36 mouse cellular contexts compared by ENCODE assay signal in the genomic region with DNA sequence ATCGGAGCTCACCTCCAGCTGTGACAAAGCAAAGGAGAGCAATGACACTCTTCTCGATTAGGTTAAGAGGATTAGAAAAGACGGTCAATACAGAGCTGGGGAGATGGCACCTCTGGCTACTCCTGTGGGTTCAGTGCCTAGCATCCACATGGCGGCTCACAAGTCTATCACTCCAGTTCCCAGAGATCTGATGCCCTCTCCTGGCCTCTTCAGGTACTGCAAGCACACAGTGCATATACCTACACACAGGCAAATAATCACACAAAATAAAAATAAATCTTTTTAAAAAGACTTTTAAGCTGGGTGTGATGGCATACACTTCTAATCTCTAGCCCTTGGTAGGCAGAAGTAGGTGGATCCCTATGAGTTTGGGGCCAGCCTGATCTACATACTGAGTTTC. TPM values are rescaled to one million over a fixed set of nuclear protein-coding genes. Genes with fewer than 3 reads are reported as not detected.
A peak's percentile ranks its signal among the peaks of the same experiment; 100 is the strongest.
DNase-seq lines count a peak whose midpoint lies in the region; ATAC-seq and TF ChIP-seq lines count a peak whose summit lies in the region.
"Had no signal": no experiment of that assay in that cellular context is flagged by ENCODE, and none has a peak within 500 bp of the region (broad histone marks: within the 10 kb centered on the region; RNA-seq: fewer than 3 reads in every experiment).

No protein-coding gene starts in this region.

- no peak for DNase-seq in liver, embryonic 14.5 days (ENCODE audit: low read depth in 3 of 3, low spot score in 3 of 3)
- no peak for DNase-seq in testis, postnatal 10 days (ENCODE audit: low spot score)
- peak; percentile 72 for DNase-seq in R1 (ENCODE audit: low read depth, low spot score)
- no peak for DNase-seq in heart, postnatal 25 days (ENCODE audit: low spot score)
- DNase-seq: adrenal gland, postnatal 10 days; cerebellum, adult 2 months; cerebellum, postnatal 25 days; heart, postnatal 10 days; kidney, adult 18-20 months; kidney, postnatal 14 days; layer of hippocampus, postnatal 36 days; liver, embryonic 13.5 days; lung, postnatal 10 days; retina, postnatal 1 day; right cerebral cortex, postnatal 25 days; spleen, adult 18-20 months; thymus, postnatal 25 days had no signal

- intact Hi-C loops in heart, postnatal 25 days (cut with DNase I): no loop called here

- no peak for ATAC-seq in liver, embryonic 14.5 days (ENCODE audit: insufficient read depth)
- ATAC-seq in liver, embryonic 12.5 days: no peak
- ATAC-seq in forebrain, embryonic 16.5 days: no peak
- ATAC-seq: activated CD4-positive, CD25-positive, alpha-beta regulatory T cell, adult 4 months; inflammation-experienced regulatory T-cells, adult 6 months; midbrain, embryonic 13.5 days; Patski had no signal

- H3K4me2 ChIP-seq in liver, embryonic 14.5 days (ENCODE audit: low read depth): no peak overlapping the region
- no peak overlapping the region for H3K4me2 ChIP-seq in liver, embryonic 12.5 days
- no peak overlapping the region for H3K4me2 ChIP-seq in forebrain, embryonic 16.5 days (ENCODE audit: low read length)
- H3K4me2 ChIP-seq: embryonic facial prominence, embryonic 13.5 days; forebrain, embryonic 12.5 days; heart, embryonic 12.5 days; hindbrain, embryonic 12.5 days; limb, embryonic 12.5 days; liver, embryonic 13.5 days; midbrain, embryonic 13.5 days; neural tube, embryonic 13.5 days had no signal

- no peaks in the 10 kb centered on the region for H3K36me3 ChIP-seq in liver, embryonic 14.5 days (replicated peaks; ENCODE audit: control insufficient read depth, insufficient read depth, low read depth)
- H3K36me3 ChIP-seq in liver, embryonic 12.5 days: no peaks in the 10 kb centered on the region
- no peaks in the 10 kb centered on the region for H3K36me3 ChIP-seq in testis, adult 2 months (ENCODE audit: control insufficient read depth, insufficient read depth, low read length)
- no peaks in the 10 kb centered on the region for H3K36me3 ChIP-seq in forebrain, embryonic 16.5 days (ENCODE audit: control insufficient read depth, insufficient read depth)
- H3K36me3 ChIP-seq: forebrain, embryonic 12.5 days; G1E; heart, embryonic 12.5 days; hindbrain, embryonic 12.5 days; limb, embryonic 12.5 days; liver, embryonic 13.5 days; midbrain, embryonic 13.5 days; neural tube, embryonic 13.5 days had no signal

- no peaks in the 10 kb centered on the region for H3K9me3 ChIP-seq in liver, embryonic 14.5 days (ENCODE audit: control insufficient read depth, low read length)
- H3K9me3 ChIP-seq in liver, embryonic 12.5 days (replicated peaks): 0 out of 2 replicates have a peak, but pooled peaks cover 7% of the 10 kb centered on the region
- peaks cover 3% of the 10 kb centered on the region; the same call in 1 of the 2 replicates for H3K9me3 ChIP-seq in forebrain, embryonic 16.5 days (ENCODE audit: control insufficient read depth, low read length)

- H3K4me1 ChIP-seq in liver, embryonic 14.5 days (replicated peaks; ENCODE audit: control insufficient read depth in 2 of 2, insufficient read depth in 2 of 2, low read length in 1 of 2): no peaks in the 10 kb centered on the region
- no peaks in the 10 kb centered on the region for H3K4me1 ChIP-seq in liver, embryonic 12.5 days
- H3K4me1 ChIP-seq in testis, adult 2 months (ENCODE audit: control insufficient read depth, insufficient read depth, low read length): no peaks in the 10 kb centered on the region
- H3K4me1 ChIP-seq in forebrain, embryonic 16.5 days (replicated peaks; ENCODE audit: control insufficient read depth, insufficient read depth, low read length): no peaks in the 10 kb centered on the region
- H3K4me1 ChIP-seq: embryonic facial prominence, embryonic 13.5 days; forebrain, embryonic 12.5 days; heart, embryonic 12.5 days; hindbrain, embryonic 12.5 days; limb, embryonic 12.5 days; liver, embryonic 13.5 days; megakaryocyte, embryonic 14.5 days; midbrain, embryonic 13.5 days; neural tube, embryonic 13.5 days had no signal

- TF ChIP-seq CTCF in liver, embryonic 14.5 days (IDR thresholded peaks at IDR 0.05; ENCODE audit: low read depth): peak; percentile 44
- TF ChIP-seq CTCF in testis, adult 2 months (IDR thresholded peaks at IDR 0.05; ENCODE audit: control insufficient read depth, insufficient read depth, insufficient replicate concordance, low read depth, low read length): peak; percentile 48; the same call in 1 of the 2 replicates

- no peaks in the 10 kb centered on the region for H3K27me3 ChIP-seq in liver, embryonic 14.5 days (ENCODE audit: control insufficient read depth, insufficient read depth, low read length)
- H3K27me3 ChIP-seq in liver, embryonic 12.5 days (replicated peaks): peaks cover 4% of the 10 kb centered on the region; the same call in 1 of the 2 replicates
- no peaks in the 10 kb centered on the region for H3K27me3 ChIP-seq in testis, adult 2 months (ENCODE audit: control insufficient read depth, insufficient read depth, low read length)
- H3K27me3 ChIP-seq in forebrain, embryonic 16.5 days (replicated peaks; ENCODE audit: control insufficient read depth, insufficient read depth, low read length): no peaks in the 10 kb centered on the region
- H3K27me3 ChIP-seq: embryonic facial prominence, embryonic 13.5 days; forebrain, embryonic 12.5 days; hindbrain, embryonic 12.5 days; limb, embryonic 12.5 days; liver, embryonic 13.5 days; midbrain, embryonic 13.5 days; neural tube, embryonic 13.5 days; Patski had no signal

- no peak overlapping the region for H3K4me3 ChIP-seq in liver, embryonic 14.5 days (ENCODE audit: insufficient read depth in 1 of 2, low read depth in 2 of 2, low read length in 2 of 2)
- H3K4me3 ChIP-seq in liver, embryonic 12.5 days: no peak overlapping the region
- no peak overlapping the region for H3K4me3 ChIP-seq in testis, adult 2 months (ENCODE audit: control insufficient read depth, low read depth, low read length)
- no peak overlapping the region for H3K4me3 ChIP-seq in forebrain, embryonic 16.5 days (replicated peaks; ENCODE audit: low read length)
- H3K4me3 ChIP-seq: embryonic facial prominence, embryonic 13.5 days; erythroblast, embryonic 14.5 days; forebrain, embryonic 12.5 days; heart, embryonic 12.5 days; hindbrain, embryonic 12.5 days; limb, embryonic 12.5 days; liver, embryonic 13.5 days; megakaryocyte, embryonic 14.5 days; midbrain, embryonic 13.5 days; myocyte; neural tube, embryonic 13.5 days had no signal

- H3K9ac ChIP-seq in liver, embryonic 14.5 days (replicated peaks): no peak overlapping the region
- no peak overlapping the region for H3K9ac ChIP-seq in liver, embryonic 12.5 days
- H3K9ac ChIP-seq in forebrain, embryonic 16.5 days (replicated peaks; ENCODE audit: low read depth, low read length): no peak overlapping the region
- H3K9ac ChIP-seq: embryonic facial prominence, embryonic 13.5 days; forebrain, embryonic 12.5 days; heart, embryonic 12.5 days; hindbrain, embryonic 12.5 days; limb, embryonic 12.5 days; liver, embryonic 13.5 days; midbrain, embryonic 13.5 days; neural tube, embryonic 13.5 days had no signal

- TF ChIP-seq POLR2A in testis, adult 2 months (IDR thresholded peaks at IDR 0.05; ENCODE audit: control insufficient read depth, low read depth, low read length): no peak

- TF ChIP-seq EP300 in liver, embryonic 14.5 days (IDR thresholded peaks at IDR 0.05; ENCODE audit: low read depth): no peak

- WGBS in liver, embryonic 14.5 days (ENCODE audit: insufficient replicate concordance): 81% methylated on average over 4 of the region's 4 CpGs
- WGBS in liver, embryonic 12.5 days (ENCODE audit: insufficient replicate concordance): 74% methylated on average over 4 of the region's 4 CpGs
- WGBS in forebrain, embryonic 16.5 days: 95% methylated on average over 4 of the region's 4 CpGs

- H3K27ac ChIP-seq in liver, embryonic 14.5 days: no peak overlapping the region
- H3K27ac ChIP-seq in liver, embryonic 12.5 days: no peak overlapping the region
- H3K27ac ChIP-seq in testis, adult 2 months (ENCODE audit: control insufficient read depth, insufficient read depth, low read depth, low read length): no peak overlapping the region
- no peak overlapping the region for H3K27ac ChIP-seq in forebrain, embryonic 16.5 days (ENCODE audit: low read length)
- H3K27ac ChIP-seq: embryonic facial prominence, embryonic 13.5 days; forebrain, embryonic 12.5 days; hindbrain, embryonic 12.5 days; limb, embryonic 12.5 days; liver, embryonic 13.5 days; midbrain, embryonic 13.5 days; neural tube, embryonic 13.5 days had no signal

RNA-seq across cellular contexts. Expression of a gene that starts 47.6 kb away (rescaled TPM):
- not detected in 2 replicates for polyA plus RNA-seq in liver, embryonic 14.5 days (2012; rRNA removed)
- polyA plus RNA-seq in liver, embryonic 14.5 days (2014; fragmentation: Nextera tagmentation; extraction: Ambion mirVana): not detected in 2 replicates
- not detected in 2 replicates for polyA plus RNA-seq in liver, embryonic 12.5 days (2016; fragmentation: Nextera tagmentation; extraction: Ambion mirVana)
- polyA plus RNA-seq in testis, adult 2 months (2012; rRNA removed): 590 and 599 TPM in 2 replicates
- not detected for total RNA-seq in heart, postnatal 25 days (2021)
- polyA plus RNA-seq in forebrain, embryonic 16.5 days (2015; fragmentation: Nextera tagmentation; extraction: Ambion mirVana): 1.3 and 1.5 TPM in 2 replicates
- total RNA-seq: adrenal gland, postnatal 10 days; G1E; gastrocnemius, adult 8-10 months; granulocyte monocyte progenitor cell, adult 5-6 weeks; heart, postnatal 10 days had no signal
- polyA plus RNA-seq: activated CD4-positive, CD25-positive, alpha-beta regulatory T cell, adult 4 months; embryonic facial prominence, embryonic 13.5 days; erythroblast, embryonic 14.5 days; G1E; heart, embryonic 12.5 days; inflammation-experienced regulatory T-cells, adult 6 months; limb, embryonic 12.5 days; liver, embryonic 13.5 days; myocyte; Patski had no signal

RNA-seq across cellular contexts. Expression of a gene that starts 53.9 kb away (rescaled TPM):
- 0.21 and 0.23 TPM in 2 replicates for polyA plus RNA-seq in liver, embryonic 14.5 days (2012; rRNA removed)
- 0.08 and 0.13 TPM in 2 replicates for polyA plus RNA-seq in liver, embryonic 14.5 days (2014; fragmentation: Nextera tagmentation; extraction: Ambion mirVana)
- polyA plus RNA-seq in liver, embryonic 12.5 days (2016; fragmentation: Nextera tagmentation; extraction: Ambion mirVana): 0.27 and 0.38 TPM in 2 replicates
- polyA plus RNA-seq in testis, adult 2 months (2012; rRNA removed): 0.61 and 0.77 TPM in 2 replicates
- 1 to 10 TPM; 1.6 to 2.4 TPM for total RNA-seq in heart, postnatal 25 days (2021)
- polyA plus RNA-seq in forebrain, embryonic 16.5 days (2015; fragmentation: Nextera tagmentation; extraction: Ambion mirVana): 0.10 and 0.27 TPM in 2 replicates
- total RNA-seq: G1E; granulocyte monocyte progenitor cell, adult 5-6 weeks had no signal
- polyA plus RNA-seq: activated CD4-positive, CD25-positive, alpha-beta regulatory T cell, adult 4 months; erythroblast, embryonic 14.5 days; G1E; inflammation-experienced regulatory T-cells, adult 6 months had no signal

Comparison
In these comparisons a context has a peak if more than half of its experiments do, and no peak if none do; other contexts are left out.
1. RNA of a gene that starts 47.6 kb away (polyA plus RNA-seq): 590 to 599 TPM in testis, adult 2 months; 1.3 to 1.5 TPM in forebrain, embryonic 16.5 days, not detected in liver, embryonic 14.5 days and not detected in liver, embryonic 12.5 days; every median in the first group is over 100 times any median in the second.